Mouse (Mus musculus) forebrain, embryonic 10.5 days (tissue): ENCODE measurements around the gene Gm7879. TPM values are rescaled to one million over a fixed set of nuclear protein-coding genes. Genes with fewer than 3 reads are reported as not detected.
"Not testable (repeated sequence)": the region's sequence is repeated elsewhere in the genome, so short reads cannot be mapped to it uniquely, and the experiment has no call there.

Experiments used
- DNase-seq: peaks from one replicate; pipeline ENCODE4 v3.0.0-alpha.2; 2017; ENCODE audit warnings: low spot score; ENCODE audit errors: extremely low spot score
- H3K27ac ChIP-seq: fragments of 300-500 bp; sonication (generic); 2 replicates; pipeline ENCODE4 v1.5.1; 2016; ENCODE audit warnings: mild to moderate bottlenecking
- H3K27me3 ChIP-seq: fragments of 300-500 bp; sonication (generic); 2 replicates; pipeline ENCODE4 v1.6.1; 2016; ENCODE audit warnings: mild to moderate bottlenecking; ENCODE audit not compliant: poor library complexity, severe bottlenecking
- H3K36me3 ChIP-seq: fragments of 300-500 bp; sonication (generic); replicated peaks from 2 replicates; pipeline ENCODE4 v1.6.1; 2016; ENCODE audit warnings: mild to moderate bottlenecking, moderate library complexity
- H3K4me1 ChIP-seq: fragments of 300-500 bp; sonication (generic); 2 replicates; pipeline ENCODE4 v1.6.1; 2016
- H3K4me3 ChIP-seq: fragments of 300-500 bp; sonication (generic); 2 replicates; pipeline ENCODE4 v1.5.1; 2016; ENCODE audit warnings: mild to moderate bottlenecking, moderate library complexity
- H3K9me3 ChIP-seq: fragments of 300-500 bp; sonication (generic); 2 replicates; pipeline ENCODE4 v1.6.1; 2016; ENCODE audit warnings: mild to moderate bottlenecking, moderate library complexity
- WGBS: fragments of 180-500 bp; shearing (Covaris S2); methylation state at CpG from one replicate; pipeline ENCODE4 v1.1.7; 2016; 5-methylcytosine and 5-hydroxymethylcytosine counted together
- polyA plus RNA-seq: library from polyadenylated mRNA; unstranded; fragments of >200 nt; fragmentation: Nextera tagmentation; extraction: Ambion mirVana; gene quantifications from 2 replicates; pipeline ENCODE4 v1.2.1, GENCODE M21; 2016

The Gm7879 gene
- 0.63 and 1.1 TPM in 2 replicates for polyA plus RNA-seq

DNA sequence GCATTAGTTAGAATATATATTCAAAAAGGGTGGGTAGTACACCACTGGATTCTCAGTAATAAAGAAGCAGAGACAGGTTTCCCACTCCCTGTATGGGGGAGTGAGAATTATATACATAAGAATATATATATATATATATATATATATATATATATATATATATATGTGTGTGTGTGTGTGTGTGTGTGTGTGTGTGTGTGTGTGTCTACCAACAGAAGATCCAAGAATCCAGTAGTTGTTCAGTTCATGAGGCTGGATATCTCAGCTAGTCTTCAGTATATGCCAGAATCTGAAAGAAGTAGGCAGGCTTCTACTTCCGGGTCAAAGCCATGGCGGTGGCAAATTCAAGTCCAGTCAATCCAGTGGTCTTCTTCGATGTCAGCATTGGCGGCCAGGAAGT lies at the start of gene Gm7879:
TSS of gene Gm7879 (plus strand) at position 301 of the 400 bp plus-strand sequence.
- not testable (repeated sequence) for H3K9me3 ChIP-seq, H3K4me3 ChIP-seq, H3K27me3 ChIP-seq, H3K4me1 ChIP-seq, H3K36me3 ChIP-seq, H3K27ac ChIP-seq, DNase-seq
- 97% methylated on average over 4 of the region's 4 CpGs for WGBS

DNA sequence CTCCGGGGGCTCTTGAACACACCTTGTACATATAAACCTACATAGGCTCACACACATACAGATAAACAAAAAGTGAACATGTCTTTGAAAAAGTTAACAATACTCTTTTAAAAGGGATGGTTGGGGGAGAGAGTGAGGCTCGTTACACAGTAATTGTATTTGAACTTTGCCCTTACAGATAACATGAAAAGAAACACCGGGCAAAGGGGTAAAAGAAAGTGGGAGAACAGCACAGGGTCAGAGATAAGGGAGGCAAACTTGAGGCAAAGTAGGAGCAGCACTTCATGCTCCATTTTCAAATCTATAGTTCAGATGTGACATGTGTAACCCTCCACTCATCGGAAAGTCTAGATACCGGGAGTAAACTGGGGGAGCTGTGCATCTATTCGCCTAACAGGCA lies 49.3 kb upstream of the Gm7879 start:
- Histone ChIP-seq H3K9me3 (no peaks in the 10 kb centered on the region), H3K36me3 (no peaks in the 10 kb centered on the region), H3K4me1 (peaks cover 4% of the 10 kb centered on the region), H3K27ac (no peak overlapping the region), H3K27me3 (peaks cover 11% of the 10 kb centered on the region), H3K4me3 (no peak overlapping the region)
- DNase-seq = no peak
- WGBS = 83% methylated on average over 6 of the region's 6 CpGs

DNA sequence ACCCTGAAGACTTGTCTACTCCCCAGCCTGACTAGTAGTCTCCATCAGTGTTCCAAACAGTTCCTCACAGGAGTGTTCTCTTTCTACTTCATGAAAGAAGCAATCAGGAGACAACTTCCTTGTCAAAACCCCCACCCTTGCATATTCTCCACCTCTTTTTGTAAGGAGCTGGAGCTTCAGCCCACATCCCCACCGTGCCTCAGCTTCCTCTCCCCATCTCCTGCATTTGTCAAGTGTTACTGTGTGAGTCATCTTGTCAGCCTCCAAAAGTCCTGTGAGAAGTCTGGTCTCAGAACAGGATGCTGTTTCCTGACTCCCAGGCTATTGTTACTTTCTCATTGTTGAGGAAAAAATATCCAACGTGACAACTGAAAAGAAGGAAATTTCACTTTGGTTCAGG lies 47.6 kb upstream of the Gm7879 start:
- Histone ChIP-seq H3K9me3 (no peaks in the 10 kb centered on the region), H3K4me1 (peaks cover 16% of the 10 kb centered on the region), H3K27ac (no peak overlapping the region), H3K4me3 (no peak overlapping the region), H3K27me3 (peaks cover 15% of the 10 kb centered on the region), H3K36me3 (no peaks in the 10 kb centered on the region)
- no peak for DNase-seq
- 84% methylated on average over 2 of the region's 2 CpGs for WGBS

DNA sequence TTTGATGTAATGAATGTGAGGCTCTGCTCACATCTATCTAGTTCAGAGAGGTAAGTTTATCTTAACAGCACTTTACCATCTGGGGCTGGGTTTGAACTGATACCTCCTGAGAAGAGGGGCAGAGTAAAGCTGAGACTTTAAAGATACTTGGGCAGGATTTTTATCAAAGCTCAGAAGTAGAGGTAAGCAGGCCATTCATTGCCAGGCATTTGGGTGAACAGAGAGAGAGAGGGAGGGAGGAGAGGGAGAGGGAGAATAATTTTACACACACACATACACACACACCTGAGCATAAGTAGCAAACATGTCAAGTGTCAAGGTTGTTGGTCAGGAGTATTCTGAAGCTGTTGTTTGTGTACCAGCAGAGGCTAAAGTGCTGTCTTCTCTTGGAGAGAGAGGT lies 44.7 kb upstream of the Gm7879 start, which contains the start of gene Cd38:
TSS of gene Cd38 (plus strand) at position 301 of the 400 bp plus-strand sequence.
- peak within 1 kb of the TSS; percentile 81 for H3K27ac ChIP-seq

DNA sequence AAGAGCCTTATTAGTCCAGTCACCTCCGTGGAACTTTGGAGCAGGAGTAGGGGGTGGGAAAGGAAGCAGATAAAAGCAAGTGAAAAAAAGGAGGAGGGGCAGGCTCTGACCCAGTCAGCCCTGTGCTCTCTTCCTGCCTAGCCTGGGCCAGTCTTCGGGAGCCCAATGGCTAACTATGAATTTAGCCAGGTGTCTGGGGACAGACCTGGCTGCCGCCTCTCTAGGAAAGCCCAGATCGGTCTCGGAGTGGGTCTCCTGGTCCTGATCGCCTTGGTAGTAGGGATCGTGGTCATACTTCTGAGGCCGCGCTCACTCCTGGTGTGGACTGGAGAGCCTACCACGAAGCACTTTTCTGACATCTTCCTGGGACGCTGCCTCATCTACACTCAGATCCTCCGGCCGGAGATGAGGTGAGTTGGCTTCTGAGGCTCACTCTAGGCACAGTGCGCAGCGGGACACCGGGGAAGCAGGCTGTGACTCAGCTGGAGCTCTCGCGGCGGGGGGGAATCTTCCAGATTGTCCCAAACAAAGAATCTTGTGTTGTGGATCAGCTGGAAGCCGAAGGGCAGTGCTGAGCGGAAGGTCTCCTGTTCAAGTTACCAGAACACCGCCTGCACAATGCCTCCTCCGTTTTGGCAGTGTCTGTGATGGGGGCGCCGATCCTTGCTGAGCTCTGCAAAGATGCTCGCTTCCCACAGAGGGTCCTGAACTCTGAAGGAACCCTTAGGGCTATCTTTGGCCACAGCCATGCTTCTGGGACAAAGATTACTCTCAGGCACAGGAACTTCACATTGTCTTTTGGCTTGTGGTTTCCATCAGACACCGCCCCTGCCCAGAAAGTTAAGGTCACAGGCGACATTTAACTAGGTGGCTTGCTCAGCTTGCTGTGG lies 44.0 kb upstream of the Gm7879 start:
- H3K27me3 ChIP-seq = peaks cover 15% of the 10 kb centered on the region
- peak; percentile 33 for DNase-seq
- H3K27ac ChIP-seq = peak overlapping the region; percentile 81
- H3K36me3 ChIP-seq = no peaks in the 10 kb centered on the region
- peak overlapping the region; percentile 53 for H3K4me3 ChIP-seq
- H3K4me1 ChIP-seq = peaks cover 16% of the 10 kb centered on the region
- WGBS = 2% methylated on average over 28 of the region's 28 CpGs
- H3K9me3 ChIP-seq = no peaks in the 10 kb centered on the region

More for the DNA sequence above, 44.7 kb upstream of the Gm7879 start, which contains the start of gene Cd38:
- H3K4me3 ChIP-seq = peak within 1 kb of the TSS; percentile 53
- DNase-seq = no peak
- H3K27me3 ChIP-seq = peaks cover 15% of the 10 kb centered on the region
- no peaks in the 10 kb centered on the region for H3K36me3 ChIP-seq
- no peaks in the 10 kb centered on the region for H3K9me3 ChIP-seq
- peaks cover 16% of the 10 kb centered on the region for H3K4me1 ChIP-seq

DNA sequence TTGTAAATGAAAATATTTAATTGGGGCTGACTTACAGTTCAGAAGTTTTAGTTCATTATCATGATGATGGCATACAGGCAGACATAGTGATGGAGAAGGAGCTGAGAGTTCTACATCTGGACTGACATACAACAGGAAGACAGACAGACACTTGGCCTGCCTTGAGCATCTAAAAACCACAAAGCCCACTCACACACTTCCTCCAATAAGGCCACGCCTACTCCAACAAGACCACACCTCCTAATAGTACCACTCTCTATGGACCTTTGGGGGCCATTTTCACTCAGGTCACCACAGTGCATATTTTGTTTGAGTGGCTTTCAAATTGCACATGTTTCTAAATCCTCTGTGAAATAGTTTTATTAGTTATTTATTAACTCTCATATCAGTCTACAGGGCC lies 41.1 kb upstream of the Gm7879 start:
- Histone ChIP-seq H3K4me3 (no peak overlapping the region), H3K27ac (no peak overlapping the region), H3K4me1 (peaks cover 16% of the 10 kb centered on the region), H3K36me3 (no peaks in the 10 kb centered on the region), H3K9me3 (no peaks in the 10 kb centered on the region), H3K27me3 (peaks cover 15% of the 10 kb centered on the region)
- WGBS = 83% methylated on average over 1 of the region's 1 CpGs
- no peak for DNase-seq

DNA sequence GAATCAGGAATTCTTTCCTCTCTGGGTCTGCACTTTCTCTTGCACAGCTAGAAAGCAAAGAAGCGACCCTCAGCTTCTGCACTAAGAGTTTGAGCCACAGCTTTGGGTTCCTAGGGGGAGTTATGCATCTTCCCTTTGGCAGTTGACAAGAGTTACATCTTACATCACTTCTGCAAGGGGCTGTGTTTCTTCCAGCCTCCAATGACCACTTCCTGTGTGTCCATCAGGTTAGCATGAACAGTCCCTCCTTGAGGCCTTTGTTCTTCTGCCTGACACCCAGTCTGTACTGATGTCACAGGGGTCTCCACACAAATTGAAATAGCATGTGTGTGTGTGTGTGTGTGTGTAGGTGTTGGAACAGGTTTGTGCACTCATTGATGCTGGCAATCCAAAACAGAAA lies 40.3 kb upstream of the Gm7879 start:
- Histone ChIP-seq H3K36me3 (no peaks in the 10 kb centered on the region), H3K9me3 (no peaks in the 10 kb centered on the region), H3K27me3 (peaks cover 14% of the 10 kb centered on the region), H3K4me1 (peaks cover 16% of the 10 kb centered on the region), H3K27ac (no peak overlapping the region), H3K4me3 (no peak overlapping the region)
- WGBS = 77% methylated on average over 1 of the region's 1 CpGs
- DNase-seq = no peak

DNA sequence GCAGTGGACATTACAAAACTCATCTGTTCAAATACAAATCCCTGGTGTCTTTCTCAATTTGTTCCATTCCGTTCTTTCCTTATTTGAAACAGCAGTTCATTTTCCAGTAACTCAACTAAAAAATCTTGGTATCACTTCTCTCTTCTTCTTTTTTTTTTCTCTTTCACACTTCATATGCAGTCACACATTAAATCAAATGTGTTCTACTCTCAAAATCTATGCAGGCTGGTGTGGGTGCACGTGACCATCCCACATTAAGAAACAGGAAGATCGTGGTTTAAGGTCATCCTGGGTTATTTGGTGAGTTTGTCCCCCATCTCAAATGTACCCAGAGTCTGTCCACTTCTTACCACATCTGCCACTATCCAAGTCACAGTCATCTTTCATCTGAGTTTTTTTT lies 30.9 kb upstream of the Gm7879 start:
- no peaks in the 10 kb centered on the region for H3K9me3 ChIP-seq
- no peak for DNase-seq
- no peak overlapping the region for H3K4me3 ChIP-seq
- H3K36me3 ChIP-seq = no peaks in the 10 kb centered on the region
- H3K27ac ChIP-seq = no peak overlapping the region
- peaks cover 18% of the 10 kb centered on the region for H3K4me1 ChIP-seq
- no peaks in the 10 kb centered on the region for H3K27me3 ChIP-seq
- 91% methylated on average over 3 of the region's 3 CpGs for WGBS

DNA sequence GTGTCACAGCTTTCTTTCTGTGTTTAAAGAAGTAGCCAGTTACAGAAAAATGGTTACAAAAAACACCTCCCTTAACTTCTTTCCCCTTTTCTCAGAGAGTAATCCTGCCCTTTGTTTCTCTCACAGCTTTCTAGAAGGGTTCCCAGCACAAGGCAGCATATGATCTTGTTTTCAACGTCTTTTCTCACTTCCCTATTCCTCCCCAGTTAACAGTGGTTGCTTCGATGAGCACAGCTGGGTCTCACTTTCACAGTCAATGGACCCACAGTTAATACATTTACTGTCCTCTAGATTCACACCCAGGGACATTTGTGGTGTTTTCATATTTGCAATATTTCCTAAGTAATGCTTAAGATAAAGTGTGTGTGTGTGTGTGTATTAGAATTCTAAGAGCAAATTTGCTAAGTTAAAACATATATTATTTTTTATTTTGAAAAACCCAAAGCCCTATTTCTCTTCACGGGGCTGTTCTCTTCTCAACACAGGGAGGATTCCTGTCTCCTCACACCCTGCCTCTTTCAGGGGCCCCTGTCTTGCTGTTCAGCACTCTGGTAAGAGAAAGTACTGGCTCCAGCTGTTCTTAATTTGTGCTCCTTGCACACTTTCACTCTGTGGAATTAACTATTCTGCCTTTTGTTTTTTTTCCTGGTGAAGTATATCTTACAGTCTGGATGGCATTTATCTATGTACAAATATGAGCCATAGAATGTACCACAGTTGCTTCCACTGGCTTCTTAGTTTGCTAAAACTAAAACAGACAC lies 27.7 kb upstream of the Gm7879 start:
- Histone ChIP-seq H3K4me3 (no peak overlapping the region), H3K4me1 (peaks cover 22% of the 10 kb centered on the region), H3K27me3 (no peaks in the 10 kb centered on the region), H3K27ac (0 out of 2 replicates have a peak overlapping the region, but pooled peaks have one; percentile 22), H3K9me3 (no peaks in the 10 kb centered on the region), H3K36me3 (no peaks in the 10 kb centered on the region)
- no peak for DNase-seq
- 16% methylated on average over 3 of the region's 3 CpGs for WGBS

DNA sequence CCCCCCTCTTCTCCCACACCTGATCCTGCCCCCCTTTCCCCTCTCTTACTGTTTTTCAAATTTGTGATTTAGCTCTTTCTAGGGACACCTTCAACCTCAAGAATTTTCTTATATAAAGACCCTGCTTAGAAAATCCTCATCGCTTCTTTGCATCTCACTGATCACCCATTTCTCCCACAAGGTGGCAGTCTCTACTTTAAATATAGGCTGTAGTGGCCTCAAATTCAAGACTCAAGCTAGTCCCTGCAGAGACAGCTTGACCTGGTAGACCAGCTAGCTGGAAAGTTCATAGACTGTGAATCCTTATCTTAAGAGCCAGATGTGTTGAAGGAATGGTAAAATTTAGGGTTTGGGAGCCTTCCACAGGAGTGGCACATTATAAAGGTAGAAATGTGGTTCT lies 20.6 kb upstream of the Gm7879 start:
- 27% methylated on average over 1 of the region's 1 CpGs for WGBS
- no peak for DNase-seq
- no peaks in the 10 kb centered on the region for H3K27me3 ChIP-seq
- H3K4me3 ChIP-seq = no peak overlapping the region
- no peaks in the 10 kb centered on the region for H3K36me3 ChIP-seq
- H3K9me3 ChIP-seq = no peaks in the 10 kb centered on the region
- peaks cover 7% of the 10 kb centered on the region for H3K4me1 ChIP-seq
- no peak overlapping the region for H3K27ac ChIP-seq

DNA sequence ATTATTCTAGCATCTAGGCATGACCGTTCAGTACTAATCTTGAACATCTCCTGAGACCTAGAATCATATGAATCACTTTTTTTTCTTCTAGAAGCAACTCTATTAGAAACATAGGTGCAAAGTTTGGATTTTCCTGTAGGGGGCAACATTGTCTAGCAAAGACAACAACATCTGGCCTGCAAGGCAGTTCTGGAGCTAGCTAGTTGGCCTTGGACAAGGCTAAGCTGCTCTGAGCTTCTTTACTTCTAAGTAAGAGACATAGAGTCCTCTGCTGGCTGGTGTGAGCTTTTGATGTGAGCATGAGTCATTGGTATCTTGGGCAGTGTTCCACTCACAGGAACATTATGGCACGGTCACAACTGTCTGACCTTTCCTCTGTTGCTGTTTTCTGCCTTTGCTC lies 18.8 kb upstream of the Gm7879 start:
- DNase-seq = no peak
- WGBS = 74% methylated on average over 2 of the region's 2 CpGs

DNA sequence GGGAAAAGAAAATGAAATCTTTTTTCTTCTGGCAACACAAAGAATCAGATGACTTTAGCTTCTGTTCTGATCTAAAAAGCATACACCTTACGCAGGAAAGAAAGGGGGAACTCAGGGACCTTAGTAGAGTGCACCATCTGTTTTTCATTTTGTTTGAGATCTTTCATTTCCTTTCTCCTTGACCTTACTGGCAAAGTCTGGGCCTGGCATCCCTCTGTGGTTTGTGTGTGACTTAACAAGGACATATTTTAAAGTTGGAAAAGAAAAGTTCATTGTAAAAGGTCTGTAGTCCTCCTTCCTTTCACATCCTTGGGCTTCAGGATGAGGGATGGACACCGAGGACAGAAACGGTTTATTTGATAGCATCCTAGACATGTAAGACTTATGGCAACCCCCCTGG lies 17.0 kb upstream of the Gm7879 start:
- WGBS = 75% methylated on average over 3 of the region's 3 CpGs
- H3K9me3 ChIP-seq = no peaks in the 10 kb centered on the region
- H3K4me1 ChIP-seq = peaks cover 6% of the 10 kb centered on the region
- peak overlapping the region; percentile 59; the same call in 1 of the 2 replicates for H3K27ac ChIP-seq
- H3K36me3 ChIP-seq = no peaks in the 10 kb centered on the region
- peak; percentile 23 for DNase-seq
- H3K4me3 ChIP-seq = no peak overlapping the region
- H3K27me3 ChIP-seq = no peaks in the 10 kb centered on the region

More for the DNA sequence above, 18.8 kb upstream of the Gm7879 start:
- no peaks in the 10 kb centered on the region for H3K36me3 ChIP-seq
- no peaks in the 10 kb centered on the region for H3K9me3 ChIP-seq
- H3K27me3 ChIP-seq = no peaks in the 10 kb centered on the region
- no peak overlapping the region for H3K27ac ChIP-seq
- H3K4me1 ChIP-seq = peaks cover 6% of the 10 kb centered on the region
- H3K4me3 ChIP-seq = no peak overlapping the region

DNA sequence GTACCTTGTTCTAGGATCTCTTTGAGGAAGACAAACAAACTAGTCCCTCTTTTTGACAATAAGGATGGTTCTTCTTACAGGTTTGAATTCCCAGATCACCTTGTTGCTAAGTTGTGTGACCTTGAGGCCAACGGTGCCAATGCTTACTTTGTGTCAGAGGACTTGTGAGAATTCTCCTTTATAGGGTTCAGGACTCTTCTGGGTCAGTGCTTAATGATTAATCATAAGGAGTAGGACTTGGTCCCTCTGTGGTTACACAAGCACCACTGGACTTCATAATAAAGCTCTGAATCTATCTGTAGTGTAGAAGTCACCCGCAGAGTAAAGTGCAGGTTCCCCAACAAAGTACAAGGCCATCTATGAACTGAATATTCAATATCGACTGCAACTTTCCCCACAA lies 8.3 kb upstream of the Gm7879 start:
- Histone ChIP-seq H3K36me3 (no peaks in the 10 kb centered on the region), H3K27ac (no peak overlapping the region), H3K4me1 (no peaks in the 10 kb centered on the region), H3K27me3 (no peaks in the 10 kb centered on the region), H3K9me3 (no peaks in the 10 kb centered on the region), H3K4me3 (no peak overlapping the region)
- WGBS = 91% methylated on average over 3 of the region's 3 CpGs
- DNase-seq = no peak
